Mouse (Mus musculus) stomach, postnatal 0 days (tissue): ENCODE measurements at regions not wholly inside any gene's neighbourhood (a gene's known extent, or its start where the extent isn't known, plus 50 kb on each side); places are given as distances from the start of the nearest gene placed in this dataset.

Source experiments
- ATAC-seq: fragments of 200-750 bp; cut with Nextera tagmentation; 2 replicates; pipeline ENCODE4 v1.8.0; 2017; ENCODE audit not compliant: low FRiP score, low TSS enrichment
- DNase-seq: peaks from one replicate; pipeline ENCODE4 v3.0.0-alpha.2; 2016; ENCODE audit warnings: low spot score
- H3K27ac ChIP-seq: fragments of 300-500 bp; sonication (generic); replicated peaks from 2 replicates; pipeline ENCODE4 v1.5.1; 2014; ENCODE audit warnings: mild to moderate bottlenecking, control low read depth
- H3K27me3 ChIP-seq: fragments of 300-500 bp; sonication (generic); 2 replicates; pipeline ENCODE4 v1.6.1; 2014; ENCODE audit warnings: low read length; ENCODE audit not compliant: control insufficient read depth, insufficient read depth
- H3K36me3 ChIP-seq: fragments of 300-500 bp; sonication (generic); 2 replicates; pipeline ENCODE4 v1.6.1; 2014; ENCODE audit warnings: low read length, mixed read lengths; ENCODE audit not compliant: control insufficient read depth, insufficient read depth
- H3K4me1 ChIP-seq: fragments of 300-500 bp; sonication (generic); replicated peaks from 2 replicates; pipeline ENCODE4 v1.6.1; 2014; ENCODE audit warnings: antibody characterized with exemption; ENCODE audit not compliant: control insufficient read depth, insufficient read depth
- H3K4me2 ChIP-seq: fragments of 300-500 bp; sonication (generic); replicated peaks from 2 replicates; pipeline ENCODE4 v1.6.1; 2014; ENCODE audit warnings: low read depth, mild to moderate bottlenecking, control low read depth, moderate library complexity
- H3K4me3 ChIP-seq: fragments of 300-500 bp; sonication (generic); 2 replicates; pipeline ENCODE4 v1.5.1; 2014; ENCODE audit warnings: low read depth, low read length, control low read depth
- H3K9ac ChIP-seq: fragments of 300-500 bp; sonication (generic); 2 replicates; pipeline ENCODE4 v1.6.1; 2014; ENCODE audit warnings: mild to moderate bottlenecking, low read length, control low read depth, mixed read lengths
- H3K9me3 ChIP-seq: fragments of 300-500 bp; sonication (generic); 2 replicates; pipeline ENCODE4 v1.6.1; 2016; ENCODE audit warnings: low read length; ENCODE audit not compliant: control insufficient read depth
- CTCF ChIP-seq: IDR thresholded peaks from 2 replicates; pipeline ENCODE4 v1.5.1; 2016; ENCODE audit warnings: antibody characterized with exemption, low read depth, mild to moderate bottlenecking, moderate library complexity
- EP300 ChIP-seq: optimal IDR thresholded peaks from 2 replicates; pipeline ENCODE3; 2016; ENCODE audit warnings: antibody characterized with exemption
- WGBS: fragments of 180-500 bp; shearing (Covaris S2); extraction: QIAGEN DNeasy Blood & Tissue Kit; methylation state at CpG from one replicate; pipeline ENCODE4 v1.1.7; 2014; 5-methylcytosine and 5-hydroxymethylcytosine counted together

GRCm38 (mm10) chr11:71357089-71357488, 126.6 kb upstream of the Nlrp1b start:
- Histone ChIP-seq H3K36me3 (no peaks in the 10 kb centered on the region), H3K4me3 (no peak overlapping the region), H3K27me3 (no peaks in the 10 kb centered on the region), H3K9me3 (no peaks in the 10 kb centered on the region), H3K9ac (no peak overlapping the region), H3K4me1 (no peaks in the 10 kb centered on the region), H3K27ac (no peak overlapping the region), H3K4me2 (no peak overlapping the region)
- DNase-seq (no peak), ATAC-seq (no peak)
- TF ChIP-seq CTCF: no peak
- TF ChIP-seq EP300: no peak
- 62% methylated on average over 3 of the region's 3 CpGs for WGBS

GRCm38 (mm10) chr11:71360856-71361255, 130.3 kb upstream of the Nlrp1b start:
- TF ChIP-seq CTCF (no peak), EP300 (no peak)
- Histone ChIP-seq H3K4me1 (no peaks in the 10 kb centered on the region), H3K27ac (no peak overlapping the region), H3K27me3 (no peaks in the 10 kb centered on the region), H3K9ac (no peak overlapping the region), H3K4me2 (no peak overlapping the region), H3K9me3 (no peaks in the 10 kb centered on the region), H3K4me3 (no peak overlapping the region), H3K36me3 (no peaks in the 10 kb centered on the region)
- ATAC-seq (no peak), DNase-seq (no peak)
- 66% methylated on average over 5 of the region's 5 CpGs for WGBS

GRCm38 (mm10) chr11:71371871-71372270, 141.3 kb upstream of the Nlrp1b start:
- 35% methylated on average over 5 of the region's 5 CpGs for WGBS

GRCm38 (mm10) chr11:71375132-71375531, 144.6 kb upstream of the Nlrp1b start:
- H3K4me2 ChIP-seq: no peak overlapping the region
- no peaks in the 10 kb centered on the region for H3K4me1 ChIP-seq
- no peak overlapping the region for H3K27ac ChIP-seq
- no peaks in the 10 kb centered on the region for H3K27me3 ChIP-seq
- no peak for TF ChIP-seq EP300
- TF ChIP-seq CTCF: no peak
- no peak for ATAC-seq
- no peaks in the 10 kb centered on the region for H3K36me3 ChIP-seq
- H3K9ac ChIP-seq: no peak overlapping the region
- H3K4me3 ChIP-seq: no peak overlapping the region
- H3K9me3 ChIP-seq: no peaks in the 10 kb centered on the region
- no peak for DNase-seq
- 70% methylated on average over 5 of the region's 5 CpGs for WGBS

More at GRCm38 (mm10) chr11:71371871-71372270, 141.3 kb upstream of the Nlrp1b start:
- no peak for ATAC-seq
- no peaks in the 10 kb centered on the region for H3K9me3 ChIP-seq
- no peak overlapping the region for H3K9ac ChIP-seq
- no peak overlapping the region for H3K4me2 ChIP-seq
- DNase-seq: no peak
- no peaks in the 10 kb centered on the region for H3K4me1 ChIP-seq
- H3K27ac ChIP-seq: no peak overlapping the region
- TF ChIP-seq CTCF (no peak), EP300 (no peak)
- no peaks in the 10 kb centered on the region for H3K27me3 ChIP-seq
- no peak overlapping the region for H3K4me3 ChIP-seq
- H3K36me3 ChIP-seq: no peaks in the 10 kb centered on the region

- H3K9ac ChIP-seq: no peak overlapping the region
- no peaks in the 10 kb centered on the region for H3K9me3 ChIP-seq
- no peak overlapping the region for H3K4me3 ChIP-seq
- H3K4me1 ChIP-seq: no peaks in the 10 kb centered on the region
- H3K36me3 ChIP-seq: no peaks in the 10 kb centered on the region
- ATAC-seq (no peak), DNase-seq (no peak)
- no peak overlapping the region for H3K27ac ChIP-seq
- H3K27me3 ChIP-seq: no peaks in the 10 kb centered on the region
- TF ChIP-seq CTCF (no peak), EP300 (no peak)
- no peak overlapping the region for H3K4me2 ChIP-seq
- 71% methylated on average over 4 of the region's 4 CpGs for WGBS
Observed at GRCm38 (mm10) chr11:71388411-71388810, 157.9 kb upstream of the Nlrp1b start.

GRCm38 (mm10) chr11:71389659-71390058, 159.1 kb upstream of the Nlrp1b start:
- H3K36me3 ChIP-seq: no peaks in the 10 kb centered on the region
- TF ChIP-seq CTCF (no peak), EP300 (no peak)
- no peaks in the 10 kb centered on the region for H3K27me3 ChIP-seq
- H3K4me1 ChIP-seq: no peaks in the 10 kb centered on the region
- ATAC-seq (no peak), DNase-seq (peak; percentile 18)
- no peak overlapping the region for H3K9ac ChIP-seq
- no peak overlapping the region for H3K27ac ChIP-seq
- H3K4me3 ChIP-seq: no peak overlapping the region
- H3K9me3 ChIP-seq: no peaks in the 10 kb centered on the region
- H3K4me2 ChIP-seq: no peak overlapping the region
- 18% methylated on average over 7 of the region's 7 CpGs for WGBS
